Mouse (Mus musculus) liver, postnatal 0 days (tissue): ENCODE results near the gene Lemd2. TPM values are rescaled to one million over a fixed set of nuclear protein-coding genes. Genes with fewer than 3 reads are reported as not detected.

Experiments used
- ATAC-seq: fragments of 200-750 bp; cut with Nextera tagmentation; 2 replicates; pipeline ENCODE4 v1.8.0; 2017; ENCODE audit warnings: mild to moderate bottlenecking, moderate library complexity
- DNase-seq: peaks from one replicate; pipeline ENCODE4 v3.0.0-alpha.2; 2016
- H3K27ac ChIP-seq: fragments of 300-500 bp; sonication (generic); 2 replicates; pipeline ENCODE4 v1.5.1; 2014; ENCODE audit warnings: antibody characterized with exemption, moderate library complexity, mild to moderate bottlenecking, low read depth
- H3K27me3 ChIP-seq: fragments of 300-500 bp; sonication (generic); 2 replicates; pipeline ENCODE4 v1.6.1; 2014; ENCODE audit warnings: low read length, control low read depth, mixed read lengths; ENCODE audit not compliant: insufficient read depth
- H3K36me3 ChIP-seq: fragments of 300-500 bp; sonication (generic); replicated peaks from 2 replicates; pipeline ENCODE4 v1.6.1; 2014; ENCODE audit warnings: mild to moderate bottlenecking, control low read depth, low read length, moderate library complexity, mixed read lengths; ENCODE audit not compliant: insufficient read depth
- H3K4me1 ChIP-seq: fragments of 300-500 bp; sonication (generic); 2 replicates; pipeline ENCODE4 v1.6.1; 2014; ENCODE audit warnings: antibody characterized with exemption, mild to moderate bottlenecking, control low read depth; ENCODE audit not compliant: insufficient read depth
- H3K4me2 ChIP-seq: fragments of 300-500 bp; sonication (generic); 2 replicates; pipeline ENCODE4 v1.6.1; 2014; ENCODE audit warnings: low read depth, mild to moderate bottlenecking, low read length, moderate library complexity, mixed read lengths
- H3K4me3 ChIP-seq: fragments of 300-500 bp; sonication (generic); 2 replicates; pipeline ENCODE4 v1.5.1; 2014; ENCODE audit warnings: low read depth, low read length
- H3K9ac ChIP-seq: fragments of 300-500 bp; sonication (generic); replicated peaks from 2 replicates; pipeline ENCODE4 v1.6.1; 2014; ENCODE audit warnings: mild to moderate bottlenecking, moderate library complexity
- H3K9me3 ChIP-seq: fragments of 300-500 bp; sonication (generic); 2 replicates; pipeline ENCODE4 v1.6.1; 2016; ENCODE audit warnings: mild to moderate bottlenecking, control low read depth, low read length, mixed read lengths
- CTCF ChIP-seq: sonication (generic); IDR thresholded peaks from 2 replicates; pipeline ENCODE4 v1.5.1; 2016; ENCODE audit warnings: antibody characterized with exemption, low read depth
- EP300 ChIP-seq: IDR thresholded peaks from 2 replicates; pipeline ENCODE4 v1.6.1; 2016; ENCODE audit warnings: antibody characterized with exemption, low read depth, mild to moderate bottlenecking
- WGBS: fragments of 180-500 bp; shearing (Covaris S2); extraction: QIAGEN DNeasy Blood & Tissue Kit; methylation state at CpG from one replicate; pipeline ENCODE4 v1.1.7; 2014; ENCODE audit not compliant: insufficient replicate concordance; 5-methylcytosine and 5-hydroxymethylcytosine counted together
- polyA plus RNA-seq: library from polyadenylated mRNA; unstranded; fragments of >200 nt; fragmentation: Nextera tagmentation; extraction: Ambion mirVana; gene quantifications from 2 replicates; pipeline ENCODE4 v1.2.1, GENCODE M21; 2015

Lemd2 gene
- polyA plus RNA-seq, 1 experiment from 2014 or later: 4.7 TPM

- ATAC-seq (no peak), DNase-seq (no peak)
- H3K4me3 ChIP-seq: no peak overlapping the region
- WGBS: 81% methylated on average over 3 of the region's 3 CpGs
- H3K4me2 ChIP-seq: no peak overlapping the region
- no peaks in the 10 kb centered on the region for H3K9me3 ChIP-seq
- H3K36me3 ChIP-seq: peaks cover 9% of the 10 kb centered on the region; the same call in 1 of the 2 replicates
- no peak overlapping the region for H3K9ac ChIP-seq
- no peaks in the 10 kb centered on the region for H3K4me1 ChIP-seq
- no peak overlapping the region for H3K27ac ChIP-seq
- H3K27me3 ChIP-seq: no peaks in the 10 kb centered on the region
- TF ChIP-seq CTCF (no peak), EP300 (no peak)
Observed at GRCm38 (mm10) chr17:27186068-27186467, 18.2 kb downstream of the Lemd2 start.

- no peak overlapping the region for H3K9ac ChIP-seq
- H3K27ac ChIP-seq: no peak overlapping the region
- no peak overlapping the region for H3K4me2 ChIP-seq
- H3K27me3 ChIP-seq: no peaks in the 10 kb centered on the region
- H3K4me3 ChIP-seq: no peak overlapping the region
- no peaks in the 10 kb centered on the region for H3K36me3 ChIP-seq
- TF ChIP-seq EP300: no peak
- no peak for TF ChIP-seq CTCF
- DNase-seq: peak; percentile 38
- 76% methylated on average over 12 of the region's 12 CpGs for WGBS
- H3K4me1 ChIP-seq: no peaks in the 10 kb centered on the region
- no peaks in the 10 kb centered on the region for H3K9me3 ChIP-seq
- no peak for ATAC-seq
Observed at GRCm38 (mm10) chr17:27183667-27184292, 20.5 kb downstream of the Lemd2 start.

GRCm38 (mm10) chr17:27182401-27182800, 21.9 kb downstream of the Lemd2 start:
- no peak overlapping the region for H3K4me3 ChIP-seq
- no peaks in the 10 kb centered on the region for H3K27me3 ChIP-seq
- no peaks in the 10 kb centered on the region for H3K9me3 ChIP-seq
- no peak overlapping the region for H3K27ac ChIP-seq
- H3K4me1 ChIP-seq: no peaks in the 10 kb centered on the region
- ATAC-seq: no peak
- 84% methylated on average over 5 of the region's 5 CpGs for WGBS
- no peak overlapping the region for H3K4me2 ChIP-seq
- H3K9ac ChIP-seq: no peak overlapping the region
- TF ChIP-seq EP300: no peak
- no peak for TF ChIP-seq CTCF
- no peak for DNase-seq
- no peaks in the 10 kb centered on the region for H3K36me3 ChIP-seq

GRCm38 (mm10) chr17:27181666-27182065, 22.6 kb downstream of the Lemd2 start:
- 37% methylated on average over 3 of the region's 3 CpGs for WGBS
- no peak overlapping the region for H3K4me2 ChIP-seq
- H3K4me3 ChIP-seq: no peak overlapping the region

GRCm38 (mm10) chr17:27179681-27180280, 24.5 kb downstream of the Lemd2 start:
- TF ChIP-seq EP300 (no peak), CTCF (no peak)
- H3K9me3 ChIP-seq: no peaks in the 10 kb centered on the region
- no peaks in the 10 kb centered on the region for H3K4me1 ChIP-seq
- no peaks in the 10 kb centered on the region for H3K36me3 ChIP-seq
- ATAC-seq: no peak
- H3K4me2 ChIP-seq: no peak overlapping the region
- H3K27me3 ChIP-seq: no peaks in the 10 kb centered on the region
- WGBS: 54% methylated on average over 12 of the region's 12 CpGs
- no peak overlapping the region for H3K27ac ChIP-seq
- DNase-seq: no peak
- H3K4me3 ChIP-seq: no peak overlapping the region
- H3K9ac ChIP-seq: no peak overlapping the region

More at GRCm38 (mm10) chr17:27181666-27182065, 22.6 kb downstream of the Lemd2 start:
- H3K36me3 ChIP-seq: no peaks in the 10 kb centered on the region
- H3K9me3 ChIP-seq: no peaks in the 10 kb centered on the region
- H3K27me3 ChIP-seq: no peaks in the 10 kb centered on the region
- DNase-seq (no peak), ATAC-seq (no peak)
- no peak for TF ChIP-seq EP300
- TF ChIP-seq CTCF: peak; percentile 54
- no peaks in the 10 kb centered on the region for H3K4me1 ChIP-seq
- H3K27ac ChIP-seq: no peak overlapping the region
- H3K9ac ChIP-seq: no peak overlapping the region

- no peak overlapping the region for H3K9ac ChIP-seq
- peaks cover 2% of the 10 kb centered on the region; the same call in 1 of the 2 replicates for H3K4me1 ChIP-seq
- no peak for DNase-seq
- no peak for ATAC-seq
- no peak for TF ChIP-seq EP300
- no peak for TF ChIP-seq CTCF
- H3K36me3 ChIP-seq: no peaks in the 10 kb centered on the region
- 82% methylated on average over 17 of the region's 17 CpGs for WGBS
- no peaks in the 10 kb centered on the region for H3K27me3 ChIP-seq
- H3K27ac ChIP-seq: no peak overlapping the region
- H3K4me2 ChIP-seq: no peak overlapping the region
- H3K4me3 ChIP-seq: no peak overlapping the region
- no peaks in the 10 kb centered on the region for H3K9me3 ChIP-seq
Observed at GRCm38 (mm10) chr17:27178427-27179177, 25.7 kb downstream of the Lemd2 start.
